Mouse (Mus musculus): ENCODE results near the gene Kcnd1. TPM values are rescaled to one million over a fixed set of nuclear protein-coding genes. Genes with fewer than 3 reads are reported as not detected.

Kcnd1 gene
- polyA plus RNA-seq (2015; fragmentation: Nextera tagmentation; extraction: Ambion mirVana) = 0.72 and 1.2 TPM in 2 replicates

GRCm38 (mm10) chrX:7821865-7822779 is at the start of gene Kcnd1:
TSS of gene Kcnd1 (plus strand) at chrX:7822289.
- Histone ChIP-seq H3K36me3 (peaks cover 25% of the 10 kb centered on the region), H3K9me3 (no peaks in the 10 kb centered on the region), H3K27me3 (replicated peaks) (no peaks in the 10 kb centered on the region), H3K4me2 (peak within 1 kb of the TSS; percentile 75), H3K9ac (peak within 1 kb of the TSS; percentile 74), H3K4me3 (peak within 1 kb of the TSS; percentile 53), H3K4me1 (peaks cover 7% of the 10 kb centered on the region), H3K27ac (replicated peaks) (no peak within 1 kb of the TSS)
- 11% methylated on average over 20 of the region's 24 CpGs for WGBS
- ATAC-seq (ENCODE audit: extremely low read depth, insufficient number of reproducible peaks, low FRiP score, low TSS enrichment) = peak; percentile 25; the same call in 1 of the 2 replicates

- Histone ChIP-seq H3K27ac (replicated peaks) (no peak overlapping the region), H3K4me3 (no peak overlapping the region), H3K27me3 (replicated peaks) (no peaks in the 10 kb centered on the region), H3K9me3 (no peaks in the 10 kb centered on the region), H3K9ac (no peak overlapping the region), H3K36me3 (peaks cover 66% of the 10 kb centered on the region), H3K4me1 (no peaks in the 10 kb centered on the region), H3K4me2 (no peak overlapping the region)
- 62% methylated on average over 2 of the region's 2 CpGs for WGBS
- no peak for ATAC-seq (ENCODE audit: extremely low read depth, insufficient number of reproducible peaks, low FRiP score, low TSS enrichment)
Observed at GRCm38 (mm10) chrX:7772766-7773165, 49.3 kb upstream of the Kcnd1 start.

- H3K9ac ChIP-seq = no peak overlapping the region
- H3K4me1 ChIP-seq = no peaks in the 10 kb centered on the region
- WGBS = 72% methylated on average over 9 of the region's 9 CpGs
Observed at GRCm38 (mm10) chrX:7775501-7776205, 46.4 kb upstream of the Kcnd1 start.

GRCm38 (mm10) chrX:7776329-7777082 is 45.6 kb upstream of the Kcnd1 start:
- H3K9ac ChIP-seq = no peak overlapping the region
- no peaks in the 10 kb centered on the region for H3K9me3 ChIP-seq
- H3K36me3 ChIP-seq = peaks cover 32% of the 10 kb centered on the region
- H3K4me3 ChIP-seq = no peak overlapping the region
- no peaks in the 10 kb centered on the region for H3K4me1 ChIP-seq
- WGBS = 46% methylated on average over 8 of the region's 8 CpGs
- no peak overlapping the region for H3K27ac ChIP-seq (replicated peaks)
- H3K27me3 ChIP-seq (replicated peaks) = no peaks in the 10 kb centered on the region
- no peak for ATAC-seq (ENCODE audit: extremely low read depth, insufficient number of reproducible peaks, low FRiP score, low TSS enrichment)
- H3K4me2 ChIP-seq = no peak overlapping the region

More at GRCm38 (mm10) chrX:7775501-7776205, 46.4 kb upstream of the Kcnd1 start:
- Histone ChIP-seq H3K27ac (replicated peaks) (no peak overlapping the region), H3K9me3 (no peaks in the 10 kb centered on the region), H3K27me3 (replicated peaks) (no peaks in the 10 kb centered on the region), H3K36me3 (peaks cover 40% of the 10 kb centered on the region), H3K4me2 (no peak overlapping the region), H3K4me3 (no peak overlapping the region)
- no peak for ATAC-seq (ENCODE audit: extremely low read depth, insufficient number of reproducible peaks, low FRiP score, low TSS enrichment)

GRCm38 (mm10) chrX:7778450-7779244 is 43.4 kb upstream of the Kcnd1 start:
- WGBS = 61% methylated on average over 7 of the region's 7 CpGs
- no peak; the same call in 1 of the 2 replicates for ATAC-seq (ENCODE audit: extremely low read depth, insufficient number of reproducible peaks, low FRiP score, low TSS enrichment)

GRCm38 (mm10) chrX:7779294-7779693 is 42.8 kb upstream of the Kcnd1 start:
- 9% methylated on average over 3 of the region's 3 CpGs for WGBS
- no peak overlapping the region for H3K4me3 ChIP-seq
- H3K9me3 ChIP-seq = no peaks in the 10 kb centered on the region

More at GRCm38 (mm10) chrX:7778450-7779244, 43.4 kb upstream of the Kcnd1 start:
- H3K9ac ChIP-seq = no peak overlapping the region
- H3K4me2 ChIP-seq = no peak overlapping the region
- H3K4me1 ChIP-seq = no peaks in the 10 kb centered on the region
- H3K27me3 ChIP-seq (replicated peaks) = no peaks in the 10 kb centered on the region
- no peak overlapping the region for H3K27ac ChIP-seq (replicated peaks)
- H3K4me3 ChIP-seq = no peak overlapping the region
- no peaks in the 10 kb centered on the region for H3K9me3 ChIP-seq
- peaks cover 10% of the 10 kb centered on the region for H3K36me3 ChIP-seq

GRCm38 (mm10) chrX:7782603-7783092 is 39.4 kb upstream of the Kcnd1 start:
- ATAC-seq (ENCODE audit: extremely low read depth, insufficient number of reproducible peaks, low FRiP score, low TSS enrichment) = no peak
- 75% methylated on average over 4 of the region's 4 CpGs for WGBS
- H3K27ac ChIP-seq (replicated peaks) = no peak overlapping the region
- H3K4me3 ChIP-seq = no peak overlapping the region
- no peak overlapping the region for H3K4me2 ChIP-seq
- no peak overlapping the region for H3K9ac ChIP-seq
- H3K27me3 ChIP-seq (replicated peaks) = no peaks in the 10 kb centered on the region
- H3K4me1 ChIP-seq = no peaks in the 10 kb centered on the region
- H3K9me3 ChIP-seq = no peaks in the 10 kb centered on the region
- H3K36me3 ChIP-seq = no peaks in the 10 kb centered on the region

More at GRCm38 (mm10) chrX:7779294-7779693, 42.8 kb upstream of the Kcnd1 start:
- Histone ChIP-seq H3K4me1 (no peaks in the 10 kb centered on the region), H3K27ac (replicated peaks) (no peak overlapping the region), H3K27me3 (replicated peaks) (no peaks in the 10 kb centered on the region), H3K4me2 (no peak overlapping the region), H3K36me3 (0 out of 2 replicates have a peak, but pooled peaks cover 4% of the 10 kb centered on the region), H3K9ac (no peak overlapping the region)
- no peak for ATAC-seq (ENCODE audit: extremely low read depth, insufficient number of reproducible peaks, low FRiP score, low TSS enrichment)

- no peak within 1 kb of the TSS for H3K27ac ChIP-seq (replicated peaks)
- H3K27me3 ChIP-seq (replicated peaks) = no peaks in the 10 kb centered on the region
- H3K4me2 ChIP-seq = peak within 1 kb of the TSS; percentile 70
- peak within 1 kb of the TSS; percentile 67 for H3K4me3 ChIP-seq
- peak; percentile 58; the same call in 1 of the 2 replicates for ATAC-seq (ENCODE audit: extremely low read depth, insufficient number of reproducible peaks, low FRiP score, low TSS enrichment)
- peaks cover 10% of the 10 kb centered on the region; the same call in 1 of the 2 replicates for H3K36me3 ChIP-seq
- 9% methylated on average over 24 of the region's 24 CpGs for WGBS
- H3K9me3 ChIP-seq = no peaks in the 10 kb centered on the region
- H3K4me1 ChIP-seq = peaks cover 6% of the 10 kb centered on the region; the same call in 1 of the 2 replicates
- H3K9ac ChIP-seq = peak within 1 kb of the TSS; percentile 81
Observed at GRCm38 (mm10) chrX:7789542-7790136, 32.5 kb upstream of the Kcnd1 start, which contains the start of gene Gripap1. TSS of gene Gripap1 (plus strand) at chrX:7789765.

GRCm38 (mm10) chrX:7790309-7790708 is 31.8 kb upstream of the Kcnd1 start:
- no peak overlapping the region for H3K27ac ChIP-seq (replicated peaks)
- no peak for ATAC-seq (ENCODE audit: extremely low read depth, insufficient number of reproducible peaks, low FRiP score, low TSS enrichment)
- peaks cover 6% of the 10 kb centered on the region; the same call in 1 of the 2 replicates for H3K4me1 ChIP-seq
- no peaks in the 10 kb centered on the region for H3K9me3 ChIP-seq
- H3K9ac ChIP-seq = peak overlapping the region; percentile 81
- no peaks in the 10 kb centered on the region for H3K27me3 ChIP-seq (replicated peaks)
- H3K4me2 ChIP-seq = peak overlapping the region; percentile 70
- peaks cover 10% of the 10 kb centered on the region; the same call in 1 of the 2 replicates for H3K36me3 ChIP-seq
- 17% methylated on average over 5 of the region's 5 CpGs for WGBS
- H3K4me3 ChIP-seq = peak overlapping the region; percentile 67

- H3K27ac ChIP-seq (replicated peaks) = no peak overlapping the region
- WGBS = 38% methylated on average over 3 of the region's 3 CpGs
- no peak for ATAC-seq (ENCODE audit: extremely low read depth, insufficient number of reproducible peaks, low FRiP score, low TSS enrichment)
- H3K9me3 ChIP-seq = no peaks in the 10 kb centered on the region
- H3K4me1 ChIP-seq = peaks cover 6% of the 10 kb centered on the region; the same call in 1 of the 2 replicates
- H3K36me3 ChIP-seq = peaks cover 15% of the 10 kb centered on the region
- H3K27me3 ChIP-seq (replicated peaks) = no peaks in the 10 kb centered on the region
- H3K4me3 ChIP-seq = no peak overlapping the region
- H3K9ac ChIP-seq = no peak overlapping the region
- H3K4me2 ChIP-seq = no peak overlapping the region
Observed at GRCm38 (mm10) chrX:7793361-7793760, 28.7 kb upstream of the Kcnd1 start.
